Mouse (Mus musculus) CH12F3 (cell line): Measurements from ENCODE around the gene Gm2974.
"Not testable (repeated sequence)": the region's sequence is repeated elsewhere in the genome, so short reads cannot be mapped to it uniquely, and the experiment has no call there.

Experiments used
- in situ Hi-C: fragments of 300-500 bp; cut with MboI; formaldehyde crosslinking; loops from 2 replicates; pipeline ENCODE4 v1.14.3; 2020; ENCODE audit warnings: low sequenced_read_pairs

Gm2974 gene

DNA sequence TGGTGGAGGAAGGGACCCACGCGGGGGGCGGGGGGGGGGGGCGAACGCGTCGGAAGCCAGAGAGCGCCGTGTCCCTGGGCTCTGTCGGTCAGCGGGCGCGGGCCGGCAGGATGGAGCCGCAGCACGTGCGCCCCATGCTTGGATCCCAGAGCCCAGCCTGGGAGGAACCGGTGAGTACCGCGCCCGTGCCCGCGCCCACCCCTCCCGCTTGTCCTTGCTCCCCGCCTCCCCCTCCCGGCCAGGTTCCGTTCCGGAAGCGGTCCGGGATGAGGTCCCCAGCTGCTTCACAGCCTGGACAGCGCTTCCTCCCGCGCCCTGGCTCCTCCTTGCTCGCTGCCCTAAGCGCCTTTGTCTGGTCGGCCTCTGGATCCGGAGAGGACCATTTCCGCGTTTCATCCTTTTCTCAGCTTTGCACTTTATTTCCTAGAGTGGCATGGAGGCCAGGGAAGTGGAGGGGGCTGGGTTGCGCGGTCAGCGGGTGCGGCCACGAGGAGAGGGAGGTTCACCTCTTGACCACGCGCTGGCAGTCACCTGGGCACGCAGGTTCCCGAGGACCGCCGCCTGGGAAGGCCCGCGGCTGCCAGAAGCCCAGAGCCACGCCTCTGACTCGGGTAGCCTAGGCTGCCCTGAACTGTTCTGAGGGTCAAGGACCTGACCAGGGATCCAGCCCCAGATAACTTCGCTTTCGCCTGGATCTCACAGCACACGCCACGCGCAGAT, at the start of gene Gm2974:
Gm2974 (plus strand) TSS at position 86 of the 720 bp plus-strand sequence.
- in situ Hi-C loops = not testable (repeated sequence)

- in situ Hi-C loops = not testable (repeated sequence)
These were observed 40.7 kb upstream of the Gm2974 start for GRCm38 (mm10) chr14:4141646-4142045.

GRCm38 (mm10) chr14:4164730-4165129, 17.6 kb upstream of the Gm2974 start, which contains the start of gene Gm3127:
Gene Gm3127 (plus strand): TSS chr14:4165030.
- in situ Hi-C loops = not testable (repeated sequence)

DNA sequence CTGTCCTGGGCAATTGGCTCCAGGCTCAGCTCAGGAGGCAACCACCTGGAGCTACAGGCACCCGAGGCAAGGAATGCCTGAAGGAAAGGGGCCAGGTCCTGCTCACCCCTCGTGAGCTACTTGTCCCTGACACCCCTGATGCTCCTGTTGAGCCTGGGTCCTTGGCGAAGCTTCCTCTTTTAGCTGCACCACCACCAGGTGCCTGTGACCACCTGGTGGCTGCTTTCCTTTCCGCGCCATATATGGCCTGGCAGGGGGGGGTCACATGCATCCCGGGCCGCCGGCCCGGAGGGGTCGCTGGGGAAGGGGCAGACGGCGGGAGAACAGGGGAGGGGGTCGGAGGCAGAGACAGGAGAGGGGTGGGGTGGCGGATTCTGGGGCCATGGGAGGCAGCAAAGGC, 346 bp upstream of the Gm2974 start:
- in situ Hi-C loops = not testable (repeated sequence)

DNA sequence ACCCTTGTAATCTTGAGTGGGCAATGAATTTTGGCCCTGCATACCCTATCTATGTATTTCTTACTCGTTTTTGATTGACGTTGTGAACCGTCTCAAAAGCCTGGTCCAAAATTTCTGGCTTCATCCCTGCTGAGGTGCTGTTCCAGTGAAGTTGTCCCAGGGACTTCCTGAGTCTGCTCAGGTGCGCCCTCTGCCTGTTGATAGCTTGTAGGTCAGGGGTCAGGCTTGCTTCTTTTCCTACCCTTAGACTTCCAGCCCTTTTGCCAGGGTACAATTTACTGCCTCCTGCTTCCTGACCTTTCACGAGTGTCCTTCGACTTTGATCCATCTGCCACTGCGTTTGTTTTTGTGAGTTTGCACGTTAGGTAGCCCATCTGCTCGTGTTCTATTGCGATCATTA, 999 bp downstream of the Gm2974 start:
- in situ Hi-C loops = not testable (repeated sequence)

- in situ Hi-C loops = not testable (repeated sequence)
These were observed 67.0 kb downstream of the Gm2974 start, which contains the start of gene Gm3138 for GRCm38 (mm10) chr14:4249331-4249730. Gene Gm3138 (plus strand): TSS chr14:4249631.
